Comparison of ENCODE assay signal across 9 mouse cellular contexts in genomic region chr3:127457761-127458419, GRCm38 (mm10). TPM values are rescaled to one million over a fixed set of nuclear protein-coding genes. Genes with fewer than 3 reads are reported as not detected.
A peak's percentile ranks its signal among the peaks of the same experiment; 100 is the strongest.
DNase-seq lines count a peak whose midpoint lies in the region; ATAC-seq and TF ChIP-seq lines count a peak whose summit lies in the region.
"Had no signal": no experiment of that assay in that cellular context is flagged by ENCODE, and none has a peak within 500 bp of the region (broad histone marks: within the 10 kb centered on the region; RNA-seq: fewer than 3 reads in every experiment).

No protein-coding gene starts in this region.

- peak; percentile 39 for DNase-seq in hindbrain, embryonic 11.5 days (ENCODE audit: low spot score)
- peak; percentile 53 for DNase-seq in CH12.LX (ENCODE audit: extremely low read depth)
- peak; percentile 60 for DNase-seq in NIH3T3 (ENCODE audit: low read depth)
- peak; percentile 39 for DNase-seq in liver
- no peak for DNase-seq in adrenal gland, postnatal 36 days
- no peak for DNase-seq in gastrocnemius, postnatal 4 days (ENCODE audit: low spot score in 2 of 2)

- no peak overlapping the region for H3K9ac ChIP-seq in hindbrain, embryonic 11.5 days (ENCODE audit: low read depth, low read length)
- H3K9ac ChIP-seq in hindbrain, embryonic 12.5 days = no peak overlapping the region
- no peak overlapping the region for H3K9ac ChIP-seq in CH12.LX (ENCODE audit: insufficient read depth, low read depth)
- H3K9ac ChIP-seq: hindbrain, embryonic 13.5 days; neural tube, embryonic 15.5 days had no signal

- H3K27me3 ChIP-seq in hindbrain, embryonic 11.5 days (ENCODE audit: control insufficient read depth, insufficient read depth, low read length) = no peaks in the 10 kb centered on the region
- H3K27me3 ChIP-seq in hindbrain, embryonic 12.5 days = peaks cover 4% of the 10 kb centered on the region; the same call in 1 of the 2 replicates
- no peaks in the 10 kb centered on the region for H3K27me3 ChIP-seq in CH12.LX (replicated peaks)
- H3K27me3 ChIP-seq: neural tube, embryonic 15.5 days had no signal

- no peaks in the 10 kb centered on the region for H3K9me3 ChIP-seq in hindbrain, embryonic 11.5 days (ENCODE audit: control insufficient read depth, low read length)
- no peaks in the 10 kb centered on the region for H3K9me3 ChIP-seq in hindbrain, embryonic 12.5 days (replicated peaks)
- H3K9me3 ChIP-seq in CH12.LX (replicated peaks; ENCODE audit: low read length) = no peaks in the 10 kb centered on the region
- H3K9me3 ChIP-seq: hindbrain, embryonic 13.5 days; neural tube, embryonic 15.5 days had no signal

- peak in 1 of 2 experiments; percentile 69; a peak in 2 of 4 replicates for TF ChIP-seq CTCF in CH12.LX (conservative IDR thresholded peaks at IDR 0.05 in 1 of 2, IDR thresholded peaks at IDR 0.05 in 1 of 2; ENCODE audit: low read depth in 2 of 2, low read length in 2 of 2)

- 40% methylated on average over 5 of the region's 5 CpGs for WGBS in hindbrain, embryonic 11.5 days
- 38% methylated on average over 5 of the region's 5 CpGs for WGBS in hindbrain, embryonic 12.5 days

- no peaks in the 10 kb centered on the region for H3K36me3 ChIP-seq in hindbrain, embryonic 11.5 days (ENCODE audit: control insufficient read depth, insufficient read depth, low read length)
- no peaks in the 10 kb centered on the region for H3K36me3 ChIP-seq in hindbrain, embryonic 12.5 days
- H3K36me3 ChIP-seq in CH12.LX (replicated peaks in 1 of 2; ENCODE audit: control insufficient read depth in 1 of 2, insufficient read depth in 1 of 2, low read length in 1 of 2) = no peaks in the 10 kb centered on the region
- H3K36me3 ChIP-seq: hindbrain, embryonic 13.5 days; neural tube, embryonic 15.5 days had no signal

- dilution Hi-C loops in CH12.LX (cut with MboI; ENCODE audit: extremely low pct_ligation_motif_present, extremely low pct_unique_long_range_greater_than_20kb, low sequenced_read_pairs) = no loop called here

- H3K4me3 ChIP-seq in hindbrain, embryonic 11.5 days (ENCODE audit: low read depth, low read length) = no peak overlapping the region
- no peak overlapping the region for H3K4me3 ChIP-seq in hindbrain, embryonic 12.5 days
- no peak overlapping the region for H3K4me3 ChIP-seq in CH12.LX (replicated peaks in 1 of 3; ENCODE audit: low read depth in 2 of 3, low read length in 2 of 3, poor library complexity in 1 of 3)
- H3K4me3 ChIP-seq: hindbrain, embryonic 13.5 days; neural tube, embryonic 15.5 days had no signal

- TF ChIP-seq EP300 in CH12.LX (IDR thresholded peaks at IDR 0.05; ENCODE audit: low read length) = no peak

- no peak overlapping the region for H3K4me2 ChIP-seq in hindbrain, embryonic 11.5 days (replicated peaks; ENCODE audit: low read depth, low read length)
- H3K4me2 ChIP-seq in hindbrain, embryonic 12.5 days (replicated peaks) = no peak overlapping the region
- H3K4me2 ChIP-seq in CH12.LX (ENCODE audit: insufficient read depth, low read depth, poor library complexity, severe bottlenecking) = no peak overlapping the region
- H3K4me2 ChIP-seq: hindbrain, embryonic 13.5 days; neural tube, embryonic 15.5 days had no signal

- TF ChIP-seq POLR2A in CH12.LX (IDR thresholded peaks at IDR 0.05; ENCODE audit: low read depth, low read length) = no peak

- no peak; the same call in 1 of the 2 replicates for TF ChIP-seq RAD21 in CH12.LX (IDR thresholded peaks at IDR 0.05; ENCODE audit: low read depth, low read length)

- H3K4me1 ChIP-seq in hindbrain, embryonic 11.5 days (replicated peaks; ENCODE audit: control insufficient read depth, insufficient read depth, low read length) = no peaks in the 10 kb centered on the region
- no peaks in the 10 kb centered on the region for H3K4me1 ChIP-seq in hindbrain, embryonic 12.5 days
- 0 out of 4 replicates have a peak, but pooled peaks cover 0 to 6% of the 10 kb centered on the region in 2 experiments for H3K4me1 ChIP-seq in CH12.LX (ENCODE audit: control insufficient read depth in 1 of 2, insufficient read depth in 2 of 2)
- H3K4me1 ChIP-seq: hindbrain, embryonic 13.5 days had no signal

- in situ Hi-C loops in CH12.LX (cut with MboI; ENCODE audit: low pct_ligation_motif_present, low pct_unique_long_range_greater_than_20kb, low sequenced_read_pairs) = loop anchor here (10.0 to 25.0 kb wide), 2 partner anchors 133 to 279 kb away; no protein-coding TSS in a partner anchor

- no peak for ATAC-seq in hindbrain, embryonic 11.5 days (ENCODE audit: low FRiP score)
- no peak for ATAC-seq in hindbrain, embryonic 12.5 days (ENCODE audit: low FRiP score)

- no peaks in the 10 kb centered on the region for H3K79me2 ChIP-seq in CH12.LX (replicated peaks; ENCODE audit: control insufficient read depth, extremely low read depth, insufficient read depth, poor library complexity, severe bottlenecking)

- H3K27ac ChIP-seq in hindbrain, embryonic 11.5 days (ENCODE audit: low read depth, low read length) = no peak overlapping the region
- no peak overlapping the region for H3K27ac ChIP-seq in hindbrain, embryonic 12.5 days
- no peak overlapping the region for H3K27ac ChIP-seq in CH12.LX (ENCODE audit: insufficient read depth, low read depth)
- H3K27ac ChIP-seq: hindbrain, embryonic 13.5 days; neural tube, embryonic 15.5 days had no signal

TF ChIP-seq in CH12.LX, 34 proteins besides CTCF, POLR2A, EP300 and RAD21:
- no peak for TF ChIP-seq SIN3A (IDR thresholded peaks at IDR 0.05; ENCODE audit: low read length)
- no peak for TF ChIP-seq MAZ (IDR thresholded peaks at IDR 0.05; ENCODE audit: low read depth, low read length)
- TF ChIP-seq ZNF384 (IDR thresholded peaks at IDR 0.05; ENCODE audit: low read depth, low read length) = peak; percentile 63
- TF ChIP-seq MEF2A (IDR thresholded peaks at IDR 0.05; ENCODE audit: borderline replicate concordance, low read depth, low read length) = no peak
- no peak for TF ChIP-seq IRF4 (IDR thresholded peaks at IDR 0.05; ENCODE audit: low read depth, low read length)
- TF ChIP-seq ZMIZ1 (IDR thresholded peaks at IDR 0.05; ENCODE audit: low read depth, low read length) = no peak
- TF ChIP-seq SMC3 (IDR thresholded peaks at IDR 0.05; ENCODE audit: low read depth, low read length) = peak; percentile 37
- TF ChIP-seq NELFE (IDR thresholded peaks at IDR 0.05; ENCODE audit: low read depth, low read length) = no peak
- TF ChIP-seq POLR2AphosphoS2 (IDR thresholded peaks at IDR 0.05; ENCODE audit: low read depth, low read length) = no peak

RNA-seq across cellular contexts. Expression of gene Ank2, which starts 41.3 kb away (rescaled TPM):
- 83.6 and 118 TPM in 2 replicates for polyA plus RNA-seq in hindbrain, embryonic 11.5 days (2014; fragmentation: Nextera tagmentation; extraction: Ambion mirVana)
- polyA plus RNA-seq in hindbrain, embryonic 12.5 days (2016; fragmentation: Nextera tagmentation; extraction: Ambion mirVana) = 131 and 138 TPM in 2 replicates
- total RNA-seq in CH12.LX (2012; rRNA removed) (7.1 and 20.9 TPM in 2 replicates), CH12.LX (2014; rRNA removed) (3.9 and 4.3 TPM in 2 replicates)
- polyA plus RNA-seq in CH12.LX (2012; ENCODE audit: insufficient read length, low read depth) = 10.3 and 12.2 TPM in 2 replicates
- 10 to 100 TPM; 38.6 to 42.5 TPM for total RNA-seq in adrenal gland, postnatal 36 days (2021)
- total RNA-seq in gastrocnemius, postnatal 4 days (2021) = 100 to 1,000 TPM; 231 to 258 TPM

Comparison
In these comparisons a context has a peak if more than half of its experiments do, and no peak if none do; other contexts are left out.
1. DNase-seq: peak in hindbrain, embryonic 11.5 days (single experiment), CH12.LX (single experiment), NIH3T3 (single experiment) and liver (single experiment); none in adrenal gland, postnatal 36 days (0 of 2) and gastrocnemius, postnatal 4 days (0 of 2).
2. RNA of gene Ank2, which starts 41.3 kb away (total RNA-seq): 231 to 258 TPM in gastrocnemius, postnatal 4 days; 38.6 to 42.5 TPM in adrenal gland, postnatal 36 days and 3.9 to 20.9 TPM in CH12.LX; every median in the first group is over 4 times any median in the second.